Mouse (Mus musculus) hindbrain, embryonic 14.5 days (tissue): ENCODE measurements around the gene Usp54. TPM values are rescaled to one million over a fixed set of nuclear protein-coding genes. Genes with fewer than 3 reads are reported as not detected.
"Not testable (repeated sequence)": the region's sequence is repeated elsewhere in the genome, so short reads cannot be mapped to it uniquely, and the experiment has no call there.

Source experiments
- ATAC-seq: fragments of 200-750 bp; cut with Nextera tagmentation; 2 replicates; pipeline ENCODE4 v1.8.0; 2017; ENCODE audit warnings: moderate number of reproducible peaks, mild to moderate bottlenecking, moderate TSS enrichment, moderate library complexity; ENCODE audit not compliant: low FRiP score
- DNase-seq: peaks from one replicate; pipeline ENCODE4 v3.0.0-alpha.2; 2015; ENCODE audit warnings: low spot score
- H3K27ac ChIP-seq: fragments of 300-500 bp; sonication (generic); 2 replicates; pipeline ENCODE4 v1.5.1; 2014; ENCODE audit warnings: mild to moderate bottlenecking, moderate library complexity
- H3K27me3 ChIP-seq: fragments of 300-500 bp; sonication (generic); 2 replicates; pipeline ENCODE4 v1.6.1; 2014; ENCODE audit warnings: mild to moderate bottlenecking, low read length, mixed read lengths; ENCODE audit not compliant: control insufficient read depth, insufficient read depth
- H3K36me3 ChIP-seq: fragments of 300-500 bp; sonication (generic); replicated peaks from 2 replicates; pipeline ENCODE4 v1.6.1; 2014; ENCODE audit not compliant: control insufficient read depth, insufficient read depth
- H3K4me1 ChIP-seq: fragments of 300-500 bp; sonication (generic); replicated peaks from 2 replicates; pipeline ENCODE4 v1.6.1; 2014; ENCODE audit warnings: antibody characterized with exemption, low read length, mixed read lengths; ENCODE audit not compliant: control insufficient read depth, insufficient read depth
- H3K4me2 ChIP-seq: fragments of 300-500 bp; sonication (generic); replicated peaks from 2 replicates; pipeline ENCODE4 v1.6.1; 2014; ENCODE audit warnings: mild to moderate bottlenecking, moderate library complexity
- H3K4me3 ChIP-seq: fragments of 300-500 bp; sonication (generic); replicated peaks from 2 replicates; pipeline ENCODE4 v1.5.1; 2014; ENCODE audit warnings: mild to moderate bottlenecking, low read length
- H3K9ac ChIP-seq: fragments of 300-500 bp; sonication (generic); 2 replicates; pipeline ENCODE4 v1.6.1; 2014
- H3K9me3 ChIP-seq: fragments of 300-500 bp; sonication (generic); 2 replicates; pipeline ENCODE4 v1.6.1; 2016; ENCODE audit warnings: low read length; ENCODE audit not compliant: control insufficient read depth
- WGBS: fragments of 180-500 bp; shearing (Covaris S2); extraction: QIAGEN DNeasy Blood & Tissue Kit; methylation state at CpG from one replicate; pipeline ENCODE4 v1.1.7; 2014; 5-methylcytosine and 5-hydroxymethylcytosine counted together
- polyA plus RNA-seq: library from polyadenylated mRNA; unstranded; fragments of >200 nt; fragmentation: Nextera tagmentation; extraction: Ambion mirVana; gene quantifications from 2 replicates; pipeline ENCODE4 v1.2.1, GENCODE M21; 2014

The Usp54 gene
- polyA plus RNA-seq, 1 experiment from 2014 or later: 13.1 TPM

DNA sequence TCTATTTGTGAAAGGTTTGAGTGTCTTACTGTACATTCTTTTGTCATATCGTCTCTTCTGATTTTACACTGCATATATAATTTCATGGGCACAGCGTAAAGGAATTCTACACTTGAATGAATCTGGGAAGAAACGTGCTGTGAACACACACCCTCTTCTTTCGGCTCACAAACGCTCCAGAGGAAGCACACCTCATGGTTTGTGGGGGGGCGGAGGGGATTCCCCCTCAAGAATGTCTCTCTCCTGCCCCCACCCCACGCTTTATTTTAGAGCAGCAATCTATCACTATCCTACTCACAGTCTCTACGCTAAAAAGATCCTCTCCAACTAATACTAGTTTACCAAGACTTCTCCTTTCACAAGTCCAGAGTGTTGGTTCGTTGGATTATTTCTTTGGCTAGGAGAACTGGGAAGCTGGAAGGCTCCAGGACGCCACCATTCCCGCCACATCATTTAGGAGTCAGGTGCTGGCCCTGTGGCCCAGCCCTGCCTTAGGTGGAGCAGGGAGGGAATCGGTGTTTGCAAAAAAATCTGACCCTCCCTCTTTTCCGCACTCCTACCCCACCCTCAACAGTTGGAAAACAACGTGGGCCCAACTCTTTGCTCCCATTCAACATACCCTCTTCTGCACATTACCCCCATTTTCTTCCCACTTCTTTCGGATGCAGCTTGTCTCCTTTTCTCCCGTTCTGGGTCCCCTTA is 794 bp downstream of the Usp54 start:
- H3K27me3 ChIP-seq: no peaks in the 10 kb centered on the region
- WGBS: 2% methylated on average over 16 of the region's 16 CpGs
- peak; percentile 55 for ATAC-seq
- no peaks in the 10 kb centered on the region for H3K36me3 ChIP-seq
- H3K4me3 ChIP-seq: peak overlapping the region; percentile 74
- peaks cover 6% of the 10 kb centered on the region; the same call in 1 of the 2 replicates for H3K4me1 ChIP-seq
- peak overlapping the region; percentile 87 for H3K9ac ChIP-seq
- peak overlapping the region; percentile 78 for H3K4me2 ChIP-seq
- DNase-seq: no peak
- no peaks in the 10 kb centered on the region for H3K9me3 ChIP-seq
- H3K27ac ChIP-seq: peak overlapping the region; percentile 97

DNA sequence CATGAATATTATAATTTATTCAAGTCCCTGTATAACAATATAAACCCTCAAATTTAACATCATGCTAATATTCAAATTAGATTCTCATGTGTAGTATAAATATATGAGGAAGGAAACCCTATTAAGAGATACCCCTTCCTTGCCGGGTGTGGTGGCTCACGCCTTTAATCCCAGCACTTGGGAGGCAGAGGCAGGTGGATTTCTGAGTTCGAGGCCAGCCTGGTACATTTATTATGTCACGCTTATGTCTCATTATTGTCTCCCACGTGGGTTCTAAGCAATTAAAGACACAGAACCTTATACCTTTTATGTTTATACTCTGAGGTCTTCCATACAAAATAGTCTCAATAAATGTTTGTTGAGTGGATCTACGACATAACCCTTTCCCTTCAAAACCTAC is 2.2 kb downstream of the Usp54 start:
- Histone ChIP-seq H3K27ac (no peak overlapping the region), H3K27me3 (no peaks in the 10 kb centered on the region), H3K36me3 (no peaks in the 10 kb centered on the region), H3K9ac (no peak overlapping the region), H3K4me2 (no peak overlapping the region), H3K9me3 (no peaks in the 10 kb centered on the region), H3K4me1 (peaks cover 6% of the 10 kb centered on the region; the same call in 1 of the 2 replicates), H3K4me3 (no peak overlapping the region)
- ATAC-seq (no peak), DNase-seq (no peak)
- 94% methylated on average over 6 of the region's 6 CpGs for WGBS

DNA sequence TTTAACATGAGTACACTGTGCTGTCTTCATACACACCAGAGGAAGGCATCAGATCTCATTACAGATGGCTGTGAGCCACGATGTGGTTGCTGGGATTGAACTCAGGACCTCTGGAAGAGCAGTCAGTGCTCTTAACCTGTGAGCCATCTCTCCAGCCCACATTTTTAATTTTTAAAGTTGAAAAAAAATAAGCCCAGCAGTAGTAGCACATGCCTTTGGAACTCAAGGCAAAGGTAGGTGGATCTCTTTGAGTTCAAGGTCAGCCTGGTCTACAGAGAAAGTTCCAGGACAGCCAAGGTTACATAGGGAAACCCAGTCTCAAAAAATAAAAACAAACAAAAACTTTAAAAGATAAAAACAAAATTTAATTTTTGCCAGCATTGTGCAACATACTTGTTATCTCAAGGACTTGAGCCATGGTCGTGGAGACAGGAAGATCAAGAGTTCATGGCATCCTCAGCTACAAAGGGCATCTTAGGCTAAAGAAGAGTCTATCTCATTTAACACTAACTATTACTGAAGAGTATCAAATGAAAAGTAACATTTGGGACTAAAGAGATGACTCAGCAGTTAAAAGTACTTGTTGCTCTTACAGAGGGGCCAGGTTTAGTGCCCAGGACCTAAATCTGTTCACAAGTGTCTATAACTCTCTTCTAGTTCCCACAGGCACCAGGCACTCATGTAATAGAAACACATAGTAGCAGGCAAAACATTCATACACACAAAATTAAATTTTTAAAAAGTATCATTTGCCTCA is 2.9 kb downstream of the Usp54 start:
- H3K4me3 ChIP-seq: no peak overlapping the region
- H3K36me3 ChIP-seq: no peaks in the 10 kb centered on the region
- H3K4me2 ChIP-seq: no peak overlapping the region
- H3K27me3 ChIP-seq: no peaks in the 10 kb centered on the region
- no peak overlapping the region for H3K27ac ChIP-seq
- peaks cover 6% of the 10 kb centered on the region; the same call in 1 of the 2 replicates for H3K4me1 ChIP-seq
- 80% methylated on average over 2 of the region's 2 CpGs for whole genome bisulfite sequencing
- DNase-seq (no peak), ATAC-seq (no peak)
- H3K9me3 ChIP-seq: no peaks in the 10 kb centered on the region
- no peak overlapping the region for H3K9ac ChIP-seq

DNA sequence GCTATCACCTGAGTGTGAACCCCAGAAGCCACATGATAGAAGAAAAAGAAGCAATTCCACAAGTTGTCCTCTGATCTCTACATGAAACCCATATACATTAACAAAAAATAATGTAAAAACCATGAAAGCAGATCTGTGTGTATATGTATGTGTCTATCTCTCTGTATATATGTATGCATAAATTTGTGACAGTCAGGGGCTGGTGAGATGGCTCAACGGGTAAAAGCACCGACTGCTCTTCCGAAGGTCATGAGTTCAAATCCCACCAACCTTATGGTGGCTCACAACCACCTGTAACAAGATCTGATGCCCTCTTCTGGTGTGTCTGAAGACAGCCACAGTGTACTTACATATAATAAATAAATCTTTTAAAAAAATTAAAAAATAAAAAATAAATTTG is 3.9 kb downstream of the Usp54 start:
- H3K27ac ChIP-seq, H3K9me3 ChIP-seq, H3K4me1 ChIP-seq, H3K36me3 ChIP-seq, H3K4me2 ChIP-seq, DNase-seq, ATAC-seq, H3K9ac ChIP-seq, H3K4me3 ChIP-seq, H3K27me3 ChIP-seq: not testable (repeated sequence)
- WGBS: 92% methylated on average over 3 of the region's 3 CpGs

DNA sequence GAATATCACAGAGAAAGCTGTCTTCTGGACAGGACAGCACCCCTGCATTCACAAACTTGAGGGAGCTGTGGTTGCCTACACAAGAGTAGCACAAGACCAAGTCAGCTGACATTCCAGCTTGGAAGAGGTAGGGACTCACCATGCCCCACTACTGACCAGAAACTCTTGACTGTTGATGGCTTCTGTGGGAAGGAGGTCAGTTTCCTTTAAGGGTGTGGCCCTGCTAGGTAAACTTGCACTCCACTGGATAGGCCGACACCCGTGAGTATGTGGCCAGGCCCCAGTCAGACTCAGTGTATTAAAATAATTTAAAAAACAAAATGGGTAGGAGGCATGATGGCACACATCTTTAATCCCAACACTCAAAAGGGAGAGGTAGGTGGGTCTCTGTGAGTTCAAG is 5.3 kb downstream of the Usp54 start:
- H3K9me3 ChIP-seq: no peaks in the 10 kb centered on the region
- H3K4me1 ChIP-seq: no peaks in the 10 kb centered on the region
- DNase-seq (no peak), ATAC-seq (no peak)
- H3K9ac ChIP-seq: no peak overlapping the region
- no peak overlapping the region for H3K4me3 ChIP-seq
- H3K36me3 ChIP-seq: no peaks in the 10 kb centered on the region
- no peak overlapping the region for H3K27ac ChIP-seq
- H3K27me3 ChIP-seq: no peaks in the 10 kb centered on the region
- no peak overlapping the region for H3K4me2 ChIP-seq
- WGBS: 96% methylated on average over 2 of the region's 2 CpGs

DNA sequence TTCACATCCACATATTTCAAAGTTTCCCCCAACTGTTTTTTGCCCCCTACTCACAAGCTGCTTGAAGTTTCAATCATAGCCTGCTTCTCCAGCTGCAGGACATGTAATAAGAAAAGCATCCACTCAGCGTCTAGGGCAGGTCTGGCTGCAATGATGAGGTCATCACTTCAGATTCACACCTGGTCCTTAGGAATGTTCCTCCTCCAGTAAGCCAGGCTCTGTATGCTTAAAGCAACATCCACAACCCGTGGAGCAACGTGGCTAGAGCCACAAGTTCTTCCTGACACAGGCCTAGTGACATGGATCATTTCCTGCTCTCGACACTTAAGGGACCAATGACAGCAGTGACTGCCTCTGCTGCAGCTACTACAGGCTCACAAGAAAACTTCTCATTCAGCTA is 9.6 kb downstream of the Usp54 start:
- DNase-seq (no peak), ATAC-seq (no peak)
- 68% methylated on average over 4 of the region's 4 CpGs for WGBS

DNA sequence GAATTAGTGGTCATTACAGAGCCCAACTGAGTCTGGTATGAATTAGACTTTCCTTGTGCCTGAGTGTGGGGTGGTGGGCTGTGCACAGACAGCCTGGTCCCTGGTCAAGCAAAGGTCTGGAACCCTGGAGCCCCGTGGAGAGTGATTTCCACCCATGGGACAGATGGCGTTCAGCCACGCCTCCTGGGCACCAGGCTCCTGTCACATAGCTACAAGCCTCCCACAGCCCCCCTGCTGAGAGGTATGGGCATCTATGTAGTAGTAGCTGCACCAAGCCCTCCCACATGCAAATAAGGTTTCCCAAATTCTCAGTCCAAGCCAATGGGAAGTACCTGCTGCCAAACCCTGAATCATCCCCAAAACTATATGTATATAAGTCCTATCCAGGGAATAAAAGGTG is 13.9 kb downstream of the Usp54 start:
- H3K9ac ChIP-seq: no peak overlapping the region
- no peak overlapping the region for H3K27ac ChIP-seq
- no peak overlapping the region for H3K4me3 ChIP-seq
- H3K36me3 ChIP-seq: no peaks in the 10 kb centered on the region
- no peak for DNase-seq
- no peak for ATAC-seq
- WGBS: 88% methylated on average over 3 of the region's 3 CpGs
- H3K4me1 ChIP-seq: no peaks in the 10 kb centered on the region
- no peaks in the 10 kb centered on the region for H3K9me3 ChIP-seq
- no peak overlapping the region for H3K4me2 ChIP-seq
- no peaks in the 10 kb centered on the region for H3K27me3 ChIP-seq

More for the DNA sequence above, 9.6 kb downstream of the Usp54 start:
- Histone ChIP-seq H3K9ac (no peak overlapping the region), H3K4me2 (no peak overlapping the region), H3K4me1 (no peaks in the 10 kb centered on the region), H3K27me3 (no peaks in the 10 kb centered on the region), H3K36me3 (no peaks in the 10 kb centered on the region), H3K9me3 (no peaks in the 10 kb centered on the region), H3K27ac (no peak overlapping the region), H3K4me3 (no peak overlapping the region)

DNA sequence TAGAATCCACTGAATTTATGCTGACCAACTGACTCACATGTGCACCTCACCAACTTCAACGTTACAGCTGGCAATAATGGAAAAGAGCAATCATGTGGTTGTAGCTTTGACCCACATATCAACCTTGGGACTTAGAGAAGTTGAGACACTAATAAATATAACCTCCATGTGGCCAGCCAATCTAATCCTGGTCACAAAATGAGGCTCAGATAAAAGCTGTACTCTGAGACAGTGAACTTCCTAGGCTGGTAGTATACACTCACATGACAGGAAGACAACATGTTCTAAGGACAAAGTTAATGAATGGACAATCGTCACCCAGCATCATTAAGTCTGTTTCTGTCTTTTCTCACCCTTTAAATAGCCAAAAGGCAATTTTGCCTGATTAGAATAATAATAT is 14.4 kb downstream of the Usp54 start:
- Histone ChIP-seq H3K9me3 (no peaks in the 10 kb centered on the region), H3K36me3 (no peaks in the 10 kb centered on the region), H3K27ac (no peak overlapping the region), H3K27me3 (no peaks in the 10 kb centered on the region), H3K9ac (no peak overlapping the region), H3K4me1 (no peaks in the 10 kb centered on the region), H3K4me2 (no peak overlapping the region), H3K4me3 (no peak overlapping the region)
- WGBS: 83% methylated on average over 2 of the region's 2 CpGs
- DNase-seq: no peak
- ATAC-seq: no peak

DNA sequence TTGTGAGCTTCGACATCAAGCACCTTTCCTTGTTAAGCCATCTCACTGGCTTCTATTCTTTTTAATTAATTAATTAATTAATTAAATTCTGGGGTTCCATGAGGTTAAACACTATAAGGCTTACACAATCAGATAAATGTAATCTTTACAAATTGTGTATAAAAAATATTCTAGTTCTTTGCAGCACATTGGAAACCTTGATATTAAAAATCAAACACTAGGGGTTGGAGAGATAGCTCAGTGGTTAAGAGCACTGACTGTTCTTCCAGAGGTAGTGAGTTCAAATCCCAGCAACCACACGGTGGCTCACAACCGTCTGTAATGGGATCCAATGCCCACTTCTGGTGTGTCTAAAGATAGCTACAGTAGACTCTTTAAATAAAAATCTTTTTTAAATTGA is 18.0 kb downstream of the Usp54 start:
- Histone ChIP-seq H3K4me2 (no peak overlapping the region), H3K9ac (no peak overlapping the region), H3K36me3 (no peaks in the 10 kb centered on the region), H3K4me3 (no peak overlapping the region), H3K9me3 (no peaks in the 10 kb centered on the region), H3K27me3 (no peaks in the 10 kb centered on the region), H3K4me1 (no peaks in the 10 kb centered on the region), H3K27ac (no peak overlapping the region)
- 96% methylated on average over 3 of the region's 3 CpGs for WGBS
- ATAC-seq: no peak
- no peak for DNase-seq
